Mouse (Mus musculus) left cerebral cortex, adult 2 months (tissue): Measurements from ENCODE around the gene Zfyve16. TPM values are rescaled to one million over a fixed set of nuclear protein-coding genes. Genes with fewer than 3 reads are reported as not detected.

ENCODE experiments used
- DNase-seq, 2 experiments: peaks; one replicate each; pipeline ENCODE4 v3.0.0; 2021 to 2022; ENCODE audit warnings: low spot score in 2 of 2, mixed read lengths in 1 of 2; ENCODE audit errors: extremely low spot score in 1 of 2
- H3K27ac ChIP-seq: fragments of 200-600 bp; 2 replicates; pipeline ENCODE4 v1.8.1; 2022
- H3K4me3 ChIP-seq: fragments of 200-600 bp; 2 replicates; pipeline ENCODE4 v1.8.1; 2022
- CTCF ChIP-seq: fragments of 200-600 bp; IDR thresholded peaks from 2 replicates; pipeline ENCODE4 v1.8.1; 2022; ENCODE audit warnings: antibody characterized with exemption, mild to moderate bottlenecking, moderate library complexity
- intact Hi-C: fragments of 180-260 bp; cut with DNase I; formaldehyde crosslinking; loops from one replicate; pipeline ENCODE4 v1.15.1; 2025
- long read RNA-seq, 2 experiments: library from polyadenylated mRNA; stranded (forward); transcript quantifications; one replicate each; pipeline ENCODE4 v2.0.0; 2021; ENCODE audit warnings: borderline mapping rate in 2 of 2
- total RNA-seq, 2 experiments: library from RNA; stranded (reverse); gene quantifications; 2 replicates each; pipeline ENCODE4 v1.2.3; 2021

The Zfyve16 gene
- total RNA-seq: 10 to 100 TPM; 16.7 to 18.4 TPM
- long read RNA-seq, experiment 1, full-length matches to known transcripts: 2 of 6 reads
- long read RNA-seq, experiment 1, partial matches to known transcripts: 0 of 6 reads
- long read RNA-seq, experiment 1, other reads (novel, unspliced or antisense): 4 of 6 reads
- long read RNA-seq, experiment 2, full-length matches to known transcripts: 8 of 14 reads
- long read RNA-seq, experiment 2, partial matches to known transcripts: 1 of 14 reads
- long read RNA-seq, experiment 2, other reads (novel, unspliced or antisense): 5 of 14 reads

DNA sequence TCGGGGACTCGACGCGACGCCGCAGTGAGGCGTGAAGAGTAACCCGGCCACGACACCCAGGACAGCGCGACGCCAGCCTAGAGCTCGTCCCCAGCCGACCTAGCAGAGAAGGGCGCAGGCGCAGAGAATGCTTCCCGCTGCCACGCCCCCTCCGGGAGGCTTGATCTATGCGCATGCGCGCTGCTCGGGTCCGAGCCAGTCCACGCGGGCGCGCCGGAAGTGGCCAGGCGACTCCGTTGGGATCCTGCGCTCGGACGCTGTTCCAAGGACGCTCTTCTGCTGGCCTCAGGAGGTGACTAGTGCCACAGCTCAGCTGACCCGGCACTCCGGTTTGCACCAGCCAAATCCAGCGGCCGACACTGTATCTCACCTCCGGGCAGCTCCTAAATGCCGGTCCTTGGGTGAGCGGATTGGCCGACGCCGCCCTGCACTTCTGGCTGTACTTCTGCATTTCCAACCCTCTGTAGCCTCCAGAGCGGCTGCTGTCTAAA is at the start of gene Zfyve16:
Zfyve16 (minus strand) TSS at position 148 of the 491 bp plus-strand sequence.
- Histone ChIP-seq H3K4me3 (peak within 1 kb of the TSS; percentile 79), H3K27ac (peak within 1 kb of the TSS; percentile 93)
- TF ChIP-seq CTCF: no peak
- intact Hi-C loops: loop anchor here (2.0 to 5.0 kb wide), 2 partner anchors 82 to 176 kb away; partner anchors contain the start of genes Dhfr, Msh3 and Serinc5
- peak; percentile 97 to 99 for DNase-seq

DNA sequence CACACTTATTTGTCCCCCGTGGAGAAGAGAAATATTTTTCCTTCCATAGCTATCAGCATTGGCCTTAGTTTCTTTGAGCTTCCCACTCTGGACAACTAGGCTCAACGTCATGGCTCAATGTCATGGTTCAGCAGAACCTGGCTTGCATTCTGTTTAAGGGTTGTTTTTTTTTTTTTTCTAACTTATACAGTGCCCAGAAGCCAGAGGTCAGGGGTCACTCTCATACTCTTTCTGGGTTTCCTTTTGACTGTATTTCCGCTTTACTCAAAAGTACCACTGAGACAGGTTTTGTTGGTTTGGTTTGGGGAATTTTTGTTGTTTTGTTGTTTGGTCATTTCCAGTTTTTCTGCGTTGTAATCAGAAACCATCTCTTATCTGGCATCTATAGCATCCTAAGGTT is 47.5 kb upstream of the Zfyve16 start:
- no peak overlapping the region for H3K4me3 ChIP-seq
- no peak overlapping the region for H3K27ac ChIP-seq
- no peak for DNase-seq
- no peak for TF ChIP-seq CTCF
- intact Hi-C loops: no loop called here

DNA sequence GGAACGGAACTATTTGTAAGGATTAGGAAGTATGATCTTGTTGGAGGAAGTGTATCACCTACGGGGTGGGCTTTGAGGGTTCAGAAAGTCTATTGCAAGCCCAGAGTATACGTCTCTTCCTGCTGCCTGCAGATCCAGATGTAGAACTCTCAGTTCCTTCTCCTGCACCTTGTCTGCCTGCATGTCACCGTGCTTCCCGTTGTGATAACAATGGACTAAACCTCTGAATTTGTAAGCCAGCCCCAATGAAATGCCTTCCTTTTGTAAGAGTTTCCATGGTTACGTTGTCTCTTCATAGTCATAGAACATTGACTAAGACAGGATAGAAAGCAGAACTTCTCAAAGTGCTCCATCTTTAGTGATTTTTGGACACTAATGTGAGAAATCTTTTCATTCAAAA is 46.0 kb upstream of the Zfyve16 start:
- DNase-seq: no peak
- intact Hi-C loops: no loop called here
- Histone ChIP-seq H3K4me3 (no peak overlapping the region), H3K27ac (no peak overlapping the region)
- TF ChIP-seq CTCF: no peak

DNA sequence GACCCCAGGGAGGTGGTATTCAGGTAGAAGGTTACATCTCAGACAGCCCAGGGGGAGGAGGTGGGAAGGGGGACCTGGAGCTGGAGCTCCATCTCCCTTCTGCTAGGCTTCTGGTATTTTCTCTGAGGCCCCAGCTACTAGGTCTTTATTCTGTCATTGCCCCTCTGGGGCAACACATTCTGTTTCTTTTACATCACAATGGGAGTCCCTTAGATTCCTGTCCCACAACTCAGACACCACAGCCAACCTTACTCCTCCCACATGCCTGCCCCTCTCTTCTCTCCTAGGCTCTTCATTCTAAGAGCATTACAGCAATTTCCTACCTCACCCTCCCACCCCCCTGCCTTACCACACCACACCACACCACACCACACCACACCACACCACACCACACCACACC is 45.4 kb upstream of the Zfyve16 start, which contains the start of gene Spz1:
Spz1 (minus strand) TSS at position 101 of the 400 bp plus-strand sequence.
- Histone ChIP-seq H3K4me3 (no peak within 1 kb of the TSS), H3K27ac (no peak within 1 kb of the TSS)
- no peak for DNase-seq
- intact Hi-C loops: no loop called here
- no peak for TF ChIP-seq CTCF

DNA sequence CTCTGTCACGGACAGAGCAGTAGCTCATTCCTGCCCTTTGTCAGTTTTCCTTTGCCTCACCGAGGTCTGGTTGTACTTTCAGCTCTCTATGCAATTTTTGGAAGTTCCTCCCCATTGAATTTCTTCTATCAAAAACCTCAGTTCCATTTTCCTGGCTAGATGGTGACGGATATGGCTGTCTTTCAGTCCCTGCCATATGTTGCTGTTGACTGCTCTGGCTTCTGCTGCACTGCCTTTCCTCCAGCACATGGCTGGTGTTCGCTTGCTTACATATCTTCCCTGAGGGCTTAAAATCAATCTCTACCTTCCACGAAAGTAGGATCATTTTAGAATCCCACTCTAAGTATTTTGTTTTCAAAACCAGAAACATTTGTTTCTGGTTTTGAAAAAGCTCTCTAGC is 28.8 kb upstream of the Zfyve16 start:
- Histone ChIP-seq H3K4me3 (no peak overlapping the region), H3K27ac (no peak overlapping the region)
- no peak for TF ChIP-seq CTCF
- intact Hi-C loops: no loop called here
- DNase-seq: no peak

DNA sequence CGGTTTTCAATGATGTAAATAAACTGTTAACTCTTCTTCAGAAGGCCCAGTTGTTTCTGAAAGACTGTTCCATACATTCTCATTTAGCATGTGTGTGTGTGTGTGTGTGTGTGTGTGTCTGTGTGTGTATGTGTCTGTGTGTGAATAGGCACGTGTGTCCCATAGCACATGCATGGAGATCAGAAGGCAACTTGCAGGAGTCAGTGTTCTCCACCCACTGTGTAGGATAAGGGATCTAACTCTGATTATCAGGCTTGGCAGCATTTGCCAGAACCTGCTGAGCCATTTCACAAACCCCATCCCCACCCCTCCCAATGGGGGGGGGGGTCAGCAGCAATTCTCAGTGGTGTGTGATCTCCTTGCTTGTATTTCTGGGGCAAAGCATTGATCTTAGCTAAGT is 26.6 kb upstream of the Zfyve16 start:
- DNase-seq: no peak
- Histone ChIP-seq H3K4me3 (no peak overlapping the region), H3K27ac (no peak overlapping the region)
- no peak for TF ChIP-seq CTCF
- intact Hi-C loops: no loop called here

DNA sequence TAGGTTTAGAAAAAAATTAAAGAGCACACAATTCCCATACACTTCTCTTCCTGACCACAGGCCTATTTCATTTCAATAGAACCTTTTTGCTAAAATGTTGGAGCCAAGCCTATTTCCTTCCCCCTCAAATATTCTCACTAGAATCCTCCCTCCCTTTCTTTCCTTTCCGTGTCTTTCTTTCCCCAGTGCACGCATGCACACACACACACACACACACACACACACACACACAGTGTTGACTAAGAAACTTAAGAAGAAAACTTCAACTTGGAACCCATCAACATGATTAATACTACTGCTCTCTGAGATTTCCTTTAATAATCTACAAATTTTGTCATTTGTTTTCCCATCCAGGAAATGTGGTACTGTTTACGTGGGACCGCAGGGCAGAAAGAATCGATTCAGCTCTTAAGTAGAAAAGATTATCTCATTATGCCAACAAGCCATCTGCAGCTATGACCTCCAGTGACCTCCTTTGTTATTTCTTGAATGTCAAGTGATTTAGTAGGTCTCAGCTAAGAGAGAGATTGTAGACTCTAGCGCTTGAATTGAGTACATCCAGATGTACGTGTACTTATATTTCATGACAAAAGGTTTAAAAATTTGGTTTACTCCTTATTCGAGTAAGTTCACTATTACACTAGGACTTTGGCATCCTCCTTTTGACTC is 25.9 kb upstream of the Zfyve16 start:
- no peak for TF ChIP-seq CTCF
- Histone ChIP-seq H3K4me3 (no peak overlapping the region), H3K27ac (no peak overlapping the region)
- no peak for DNase-seq
- intact Hi-C loops: no loop called here

DNA sequence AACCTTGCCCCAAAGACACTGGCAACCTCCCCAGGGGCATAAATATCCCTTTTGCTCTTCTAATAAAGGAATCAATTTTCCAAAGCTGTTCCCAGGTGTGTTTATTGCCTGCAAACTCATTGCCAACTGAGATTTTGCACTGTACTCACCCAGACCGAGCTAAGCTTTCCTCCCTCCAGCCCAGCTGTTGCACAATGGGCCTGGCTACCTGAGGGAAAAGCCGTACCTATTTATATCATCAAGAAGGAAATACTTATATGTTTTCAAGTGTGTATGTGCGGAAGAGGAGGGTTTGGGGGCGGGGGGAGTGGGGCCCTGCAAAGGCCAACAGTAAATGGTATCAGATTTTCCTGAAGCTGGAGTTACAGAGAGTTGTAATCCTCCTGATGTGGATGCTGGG is 16.4 kb upstream of the Zfyve16 start:
- intact Hi-C loops: no loop called here
- DNase-seq: no peak
- H3K27ac ChIP-seq: no peak overlapping the region
- no peak for TF ChIP-seq CTCF
- H3K4me3 ChIP-seq: no peak overlapping the region

DNA sequence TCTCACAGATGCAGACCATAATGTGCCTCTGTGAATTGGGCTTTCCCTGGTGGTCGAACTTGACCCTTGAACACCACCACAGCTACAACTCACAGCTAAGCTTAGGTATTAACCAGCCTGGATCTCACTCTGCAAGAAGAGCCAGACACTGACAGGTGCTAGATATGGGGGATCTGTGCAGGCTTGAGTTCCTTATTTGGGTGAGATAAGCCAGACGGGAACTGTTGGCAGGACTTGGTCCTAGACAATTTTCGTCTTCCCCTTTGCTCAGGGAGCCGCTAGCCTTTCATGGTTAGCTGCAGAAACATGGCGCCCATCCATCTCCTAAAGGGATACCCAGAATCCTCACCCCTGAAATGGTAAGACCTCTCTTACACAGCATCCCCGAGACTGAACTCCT is 10.3 kb upstream of the Zfyve16 start:
- TF ChIP-seq CTCF: no peak
- no peak for DNase-seq
- intact Hi-C loops: no loop called here
- H3K4me3 ChIP-seq: no peak overlapping the region
- H3K27ac ChIP-seq: no peak overlapping the region

DNA sequence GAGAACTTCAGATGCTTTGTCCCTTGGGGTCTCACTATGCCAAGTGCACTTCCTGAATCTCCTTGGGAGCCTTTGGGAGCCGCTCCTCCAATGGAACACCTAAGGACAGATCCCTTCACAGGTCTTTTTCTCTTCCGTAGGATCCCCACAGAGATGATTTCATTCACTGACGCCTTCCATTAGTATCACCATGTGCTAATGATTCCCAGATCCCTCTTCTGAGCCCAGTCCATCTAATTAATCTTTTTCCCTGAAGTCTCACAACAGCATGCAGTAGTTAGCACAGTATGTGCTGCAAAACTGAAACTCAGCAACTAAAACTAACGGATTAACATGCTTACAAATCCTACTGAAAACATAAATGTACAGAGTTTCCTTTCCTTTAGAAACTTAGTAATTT is 8.5 kb upstream of the Zfyve16 start:
- Histone ChIP-seq H3K27ac (no peak overlapping the region), H3K4me3 (no peak overlapping the region)
- intact Hi-C loops: no loop called here
- no peak for TF ChIP-seq CTCF
- DNase-seq: no peak

DNA sequence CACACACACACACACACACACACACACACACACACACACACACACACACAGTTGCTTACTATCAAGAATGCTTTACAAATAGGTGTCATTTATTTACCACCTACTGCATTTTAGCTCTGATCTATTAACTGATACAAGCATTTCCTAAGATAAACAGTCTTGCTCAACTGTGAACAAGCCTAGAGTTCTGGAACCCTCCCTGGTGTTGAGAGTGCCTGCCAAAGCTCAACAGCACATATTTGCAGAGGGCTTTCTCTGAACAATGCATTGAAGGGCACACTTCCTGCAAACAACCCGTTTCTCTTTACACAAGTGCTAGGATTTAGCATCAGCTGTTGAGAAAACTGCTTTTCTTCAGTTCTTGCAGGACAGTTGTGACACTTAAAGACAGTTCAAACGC is 3.1 kb upstream of the Zfyve16 start:
- intact Hi-C loops: loop anchor here (5.0 kb wide), 1 partner anchor 78 kb away; the partner anchor contains the start of gene Serinc5
- no peak overlapping the region for H3K27ac ChIP-seq
- no peak for TF ChIP-seq CTCF
- no peak overlapping the region for H3K4me3 ChIP-seq
- DNase-seq: no peak

DNA sequence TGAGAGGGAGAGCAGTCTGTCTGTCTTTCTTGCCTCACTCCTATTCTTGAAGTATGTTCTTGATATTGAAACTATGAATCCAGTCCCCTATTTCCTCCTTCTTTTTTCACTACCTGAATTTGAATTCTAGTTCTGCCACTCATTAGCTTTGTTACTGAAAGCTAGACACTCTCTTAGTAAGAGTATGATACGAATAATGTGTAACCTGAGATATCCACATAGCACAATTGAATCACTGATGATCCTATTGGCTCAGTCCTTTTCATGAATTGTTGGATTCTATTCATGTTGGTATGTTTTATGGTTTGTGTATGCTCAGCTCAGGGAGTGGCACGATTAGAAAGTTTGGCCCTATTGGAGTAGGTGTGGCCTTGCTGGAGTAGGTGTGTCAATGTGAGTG is 1.5 kb upstream of the Zfyve16 start:
- H3K4me3 ChIP-seq: no peak overlapping the region
- H3K27ac ChIP-seq: no peak overlapping the region
- TF ChIP-seq CTCF: no peak
- intact Hi-C loops: loop anchor here (5.0 kb wide), 1 partner anchor 80 kb away; the partner anchor contains the start of gene Serinc5
- no peak for DNase-seq

DNA sequence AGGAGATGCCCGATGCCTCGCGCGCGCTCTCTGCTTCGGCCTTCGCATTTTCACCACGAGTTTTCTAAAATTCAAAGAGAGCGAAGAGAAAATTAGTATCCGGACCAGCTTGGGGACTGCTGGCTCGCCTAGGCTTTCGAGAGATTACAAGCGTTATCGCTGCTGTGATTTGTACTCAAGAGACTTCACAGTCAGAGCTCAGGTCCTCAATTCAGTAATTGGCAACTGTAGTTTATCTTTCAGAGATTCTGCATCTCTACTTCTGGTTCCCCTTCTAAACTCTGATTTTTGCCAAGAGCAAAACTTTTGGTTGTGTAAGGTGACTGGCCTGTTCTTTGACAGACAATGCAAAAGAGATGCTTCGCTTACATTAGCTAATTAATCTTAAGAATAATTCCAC is 569 bp upstream of the Zfyve16 start:
- intact Hi-C loops: loop anchor here (2.0 to 5.0 kb wide), 2 partner anchors 81 to 176 kb away; partner anchors contain the start of genes Dhfr, Msh3 and Serinc5
- Histone ChIP-seq H3K27ac (peak overlapping the region; percentile 93), H3K4me3 (peak overlapping the region; percentile 79)
- no peak for TF ChIP-seq CTCF
- DNase-seq: no peak
